Mouse (Mus musculus): ENCODE data around the gene Gm5724. TPM values are rescaled to one million over a fixed set of nuclear protein-coding genes. Genes with fewer than 3 reads are reported as not detected.

Gm5724 gene
- not detected in 2 replicates for polyA plus RNA-seq (2012; ENCODE audit: insufficient read depth, low replicate concordance)

GRCm38 (mm10) chr6:141773710-141774109, at the start of gene Gm5724:
Gm5724 (minus strand) TSS chr6:141773810.
- H3K36me3 ChIP-seq (replicated peaks; ENCODE audit: low read length): no peaks in the 10 kb centered on the region
- no peaks in the 10 kb centered on the region for H3K4me1 ChIP-seq
- no peak for TF ChIP-seq FLI1 (IDR thresholded peaks at IDR 0.05; ENCODE audit: low read length)
- no peak for TF ChIP-seq GATA1 (IDR thresholded peaks at IDR 0.05; ENCODE audit: borderline replicate concordance, low read length)
- H3K9me3 ChIP-seq: peaks cover 7% of the 10 kb centered on the region
- no peaks in the 10 kb centered on the region for H3K27me3 ChIP-seq (replicated peaks)
- H3K4me3 ChIP-seq (replicated peaks): no peak within 1 kb of the TSS

- Histone ChIP-seq H3K36me3 (replicated peaks; ENCODE audit: low read length) (no peaks in the 10 kb centered on the region), H3K27me3 (replicated peaks) (no peaks in the 10 kb centered on the region), H3K4me1 (no peaks in the 10 kb centered on the region), H3K4me3 (replicated peaks) (no peak overlapping the region), H3K9me3 (peaks cover 3% of the 10 kb centered on the region; the same call in 1 of the 2 replicates)
- TF ChIP-seq FLI1 (IDR thresholded peaks at IDR 0.05; ENCODE audit: low read length) (no peak), GATA1 (IDR thresholded peaks at IDR 0.05; ENCODE audit: borderline replicate concordance, low read length) (no peak)
Observed at GRCm38 (mm10) chr6:141797837-141798236, 24.2 kb upstream of the Gm5724 start.

- Histone ChIP-seq H3K9me3 (peaks cover 7% of the 10 kb centered on the region), H3K36me3 (replicated peaks; ENCODE audit: low read length) (no peaks in the 10 kb centered on the region), H3K4me3 (replicated peaks) (no peak overlapping the region), H3K27me3 (replicated peaks) (no peaks in the 10 kb centered on the region), H3K4me1 (no peaks in the 10 kb centered on the region)
- TF ChIP-seq FLI1 (IDR thresholded peaks at IDR 0.05; ENCODE audit: low read length): no peak
- TF ChIP-seq GATA1 (IDR thresholded peaks at IDR 0.05; ENCODE audit: borderline replicate concordance, low read length): no peak
Observed at GRCm38 (mm10) chr6:141774476-141774875, 866 bp upstream of the Gm5724 start.

- Histone ChIP-seq H3K4me1 (no peaks in the 10 kb centered on the region), H3K27me3 (replicated peaks) (no peaks in the 10 kb centered on the region), H3K4me3 (replicated peaks) (no peak overlapping the region), H3K9me3 (peaks cover 3% of the 10 kb centered on the region; the same call in 1 of the 2 replicates), H3K36me3 (replicated peaks; ENCODE audit: low read length) (no peaks in the 10 kb centered on the region)
- no peak for TF ChIP-seq GATA1 (IDR thresholded peaks at IDR 0.05; ENCODE audit: borderline replicate concordance, low read length)
- TF ChIP-seq FLI1 (IDR thresholded peaks at IDR 0.05; ENCODE audit: low read length): no peak
Observed at GRCm38 (mm10) chr6:141691246-141691645, 82.4 kb downstream of the Gm5724 start.

GRCm38 (mm10) chr6:141687008-141687407, 86.6 kb downstream of the Gm5724 start:
- no peak overlapping the region for H3K4me3 ChIP-seq (replicated peaks)
- no peaks in the 10 kb centered on the region for H3K27me3 ChIP-seq (replicated peaks)
- TF ChIP-seq GATA1 (IDR thresholded peaks at IDR 0.05; ENCODE audit: borderline replicate concordance, low read length) (no peak), FLI1 (IDR thresholded peaks at IDR 0.05; ENCODE audit: low read length) (no peak)

More at GRCm38 (mm10) chr6:141687008-141687407, 86.6 kb downstream of the Gm5724 start:
- Histone ChIP-seq H3K4me1 (no peaks in the 10 kb centered on the region), H3K9me3 (no peaks in the 10 kb centered on the region; the same call in 1 of the 2 replicates), H3K36me3 (replicated peaks; ENCODE audit: low read length) (no peaks in the 10 kb centered on the region)

Other genes starting within 250 kb of the Gm5724 start
- not detected in 2 replicates for gene Slco1c1, start 249.4 kb downstream of the Gm5724 start, polyA plus RNA-seq (2012; ENCODE audit: insufficient read depth, low replicate concordance)
- gene Slco1b2, start 144.3 kb downstream of the Gm5724 start, polyA plus RNA-seq (2012; ENCODE audit: insufficient read depth, low replicate concordance): not detected in 2 replicates
- not detected in 2 replicates for gene Slco1a4, start 82.4 kb upstream of the Gm5724 start, polyA plus RNA-seq (2012; ENCODE audit: insufficient read depth, low replicate concordance)
- gene Slco1a1, start 173.2 kb upstream of the Gm5724 start, polyA plus RNA-seq (2012; ENCODE audit: insufficient read depth, low replicate concordance): not detected in 2 replicates
- not detected in 2 replicates for gene Gm6614, start 237.6 kb upstream of the Gm5724 start, polyA plus RNA-seq (2012; ENCODE audit: insufficient read depth, low replicate concordance)

All from megakaryocyte, embryonic 14.5 days (primary cell).